Mouse (Mus musculus) ovary, postnatal 36 days (tissue): ENCODE measurements around the gene Exd2.
"Not testable (repeated sequence)": the region's sequence is repeated elsewhere in the genome, so short reads cannot be mapped to it uniquely, and the experiment has no call there.

ENCODE experiments used
- DNase-seq: peaks from one replicate; pipeline ENCODE4 v3.0.0; 2022; ENCODE audit warnings: low spot score, mixed read lengths

Gene Exd2

GRCm38 (mm10) chr12:80462942-80463651 is at the start of gene Exd2:
TSS of gene Exd2 (plus strand) at chr12:80463095.
- peak; percentile 92 for DNase-seq

- DNase-seq = no peak
These were observed 47.8 kb upstream of the Exd2 start for GRCm38 (mm10) chr12:80415100-80415499.

DNA sequence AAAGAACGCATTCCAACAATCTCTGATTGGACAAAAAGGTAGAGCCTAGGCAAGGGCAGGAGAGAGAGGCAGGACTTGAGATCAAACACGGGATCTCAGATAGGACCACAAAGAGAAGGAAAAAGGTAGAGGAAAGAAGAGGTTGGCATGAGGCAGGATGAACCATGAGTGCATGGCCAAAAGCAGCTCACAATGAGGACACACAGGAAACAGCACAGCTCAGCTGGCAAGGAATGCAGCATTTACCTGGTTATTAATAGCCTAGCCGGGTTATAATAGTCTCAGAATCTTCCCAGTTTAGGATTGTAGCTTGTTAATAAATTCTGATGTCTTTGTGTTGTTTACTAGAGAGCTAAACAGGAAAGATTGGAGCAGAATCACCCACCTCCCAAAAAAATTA is 35.2 kb upstream of the Exd2 start:
- DNase-seq = no peak

DNA sequence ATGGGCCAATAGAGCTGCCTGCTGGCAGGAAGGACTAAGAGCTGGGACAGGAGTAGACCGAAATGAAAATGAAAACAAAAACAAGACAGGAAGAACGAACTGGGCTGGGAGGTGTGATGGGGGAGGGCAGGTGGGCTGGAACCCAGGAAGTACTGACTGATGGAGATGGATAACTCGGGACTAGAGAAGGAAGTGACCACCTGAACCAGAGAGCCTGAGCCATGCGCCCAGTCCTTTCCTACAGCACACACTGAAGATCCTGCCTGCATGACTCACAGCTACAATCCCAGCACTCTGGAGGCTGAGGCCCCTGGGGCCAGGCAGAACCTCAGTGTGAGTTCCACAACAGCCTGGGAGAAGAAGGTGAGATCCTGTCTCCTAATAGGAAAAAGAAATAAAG is 29.6 kb upstream of the Exd2 start:
- no peak for DNase-seq

GRCm38 (mm10) chr12:80434601-80434960 is 28.3 kb upstream of the Exd2 start:
- DNase-seq = no peak

DNA sequence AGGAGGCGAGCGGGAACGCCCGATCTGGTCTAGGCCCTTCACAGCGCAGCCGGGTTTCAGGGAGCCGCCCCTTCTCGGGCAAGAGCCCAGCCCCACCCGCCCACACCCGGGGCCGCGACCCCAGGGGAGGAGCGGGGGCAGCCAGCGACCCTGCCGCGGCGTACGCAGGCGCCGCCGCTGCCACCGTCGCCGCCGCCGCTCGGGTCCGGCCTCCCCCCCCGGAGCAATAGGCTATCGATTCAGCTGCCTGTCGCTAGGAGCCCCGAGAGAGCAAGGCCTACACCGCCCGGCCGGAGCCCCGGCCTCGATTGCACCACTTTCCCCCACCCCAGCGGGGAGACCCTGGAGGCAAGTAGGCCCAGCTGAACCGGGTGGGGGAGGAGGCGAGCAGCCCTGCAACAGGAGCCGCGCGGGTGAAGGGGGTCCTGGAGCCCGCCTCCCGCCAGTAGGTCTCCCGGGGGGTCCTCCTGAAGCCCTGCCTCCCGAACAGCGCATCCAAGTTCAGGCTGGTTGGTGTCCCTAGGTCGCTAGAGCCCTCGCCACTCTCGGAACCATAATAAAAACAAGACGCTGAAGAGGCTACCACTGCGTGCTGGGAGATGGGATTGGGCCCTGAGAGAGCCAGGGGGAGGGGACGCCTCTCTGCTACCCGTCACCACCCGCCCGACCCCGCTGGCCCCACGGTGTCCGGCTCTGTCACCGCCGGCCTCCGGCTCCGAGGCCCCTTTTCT is 27.8 kb upstream of the Exd2 start:
- peak; percentile 77 for DNase-seq

DNA sequence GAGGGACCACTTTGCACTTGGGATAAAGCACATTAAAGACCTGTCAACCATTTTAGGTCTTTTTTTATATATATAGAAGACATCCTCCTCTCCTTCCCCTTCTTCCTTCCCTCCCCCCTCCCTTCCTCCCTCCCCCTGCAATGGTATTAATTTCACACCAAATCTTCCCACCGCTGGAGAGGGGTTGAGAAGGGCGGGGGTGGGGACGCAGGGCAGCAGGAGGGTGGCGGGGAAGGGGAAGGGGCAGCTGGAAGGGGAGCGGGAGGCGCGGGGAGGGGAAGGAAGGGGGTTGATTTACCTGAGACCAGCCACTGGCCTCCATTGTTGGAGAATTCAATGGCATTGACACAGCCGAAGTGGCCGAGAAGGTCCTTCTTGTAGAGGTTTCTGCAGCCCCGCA is 27.0 kb upstream of the Exd2 start:
- no peak for DNase-seq

DNA sequence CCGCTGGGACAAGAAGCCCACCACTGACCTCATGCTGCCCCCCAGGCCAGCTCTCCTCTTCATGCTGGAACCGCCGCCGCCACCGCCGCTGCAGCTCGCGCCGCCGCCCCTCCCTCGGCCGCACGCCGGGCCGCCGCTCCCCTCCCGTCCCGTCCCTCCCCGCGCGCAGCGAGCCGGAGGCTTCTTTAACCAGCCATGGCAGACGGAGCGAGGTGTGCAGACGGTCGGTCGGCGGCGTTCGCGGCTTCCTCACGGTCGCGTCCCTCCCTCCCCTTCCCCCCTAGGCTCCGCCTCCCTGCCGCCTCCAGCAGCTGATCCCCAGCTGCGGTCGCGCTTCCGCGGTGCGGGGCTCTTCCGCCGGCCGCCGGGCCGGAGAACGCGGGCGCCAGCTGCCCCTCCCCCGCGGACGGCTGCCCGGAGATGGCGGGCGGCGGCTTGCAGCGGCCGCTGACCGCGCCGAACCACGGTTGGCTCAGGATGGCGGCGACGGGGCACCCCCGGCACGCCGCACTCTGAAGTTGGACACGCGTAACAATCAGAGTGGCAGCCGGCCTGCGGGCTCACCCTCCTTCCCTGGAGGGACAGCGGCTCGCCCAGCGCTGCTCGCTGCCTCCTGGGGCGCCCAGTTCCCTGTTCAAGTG is 26.4 kb upstream of the Exd2 start, which contains the start of gene Dcaf5:
Gene Dcaf5 (minus strand): TSS at position 266 of the 641 bp plus-strand sequence.
- peak; percentile 78 for DNase-seq

DNA sequence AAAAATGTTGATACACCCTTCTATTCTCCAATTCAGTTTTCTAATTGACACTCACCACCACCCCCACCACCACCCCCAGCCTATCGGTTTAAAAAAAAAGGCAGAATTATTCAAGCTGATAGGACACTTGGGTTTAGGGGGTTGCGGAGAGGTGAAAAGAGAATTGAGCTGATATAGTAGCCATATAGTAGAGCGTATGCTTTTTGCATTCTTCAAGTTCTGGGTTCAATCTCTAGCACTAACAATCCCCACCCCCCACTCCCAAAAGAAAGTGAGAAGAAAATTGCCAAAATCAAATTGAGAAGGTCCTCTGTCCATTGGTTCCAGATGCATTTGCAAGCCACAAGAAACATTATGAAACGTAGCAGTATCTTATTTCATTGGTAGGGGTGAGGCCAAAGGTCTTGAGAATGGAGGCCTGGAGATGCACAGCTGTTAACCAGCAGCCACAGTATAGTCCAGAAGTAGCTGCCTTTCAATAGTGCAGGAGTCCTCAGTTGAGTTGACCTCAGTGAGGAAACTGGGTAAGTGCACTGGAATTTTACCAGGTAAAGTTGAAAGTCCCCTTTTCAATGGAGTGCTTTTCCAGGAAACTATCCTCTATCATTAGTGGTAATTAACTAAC is 25.7 kb upstream of the Exd2 start:
- DNase-seq = no peak

DNA sequence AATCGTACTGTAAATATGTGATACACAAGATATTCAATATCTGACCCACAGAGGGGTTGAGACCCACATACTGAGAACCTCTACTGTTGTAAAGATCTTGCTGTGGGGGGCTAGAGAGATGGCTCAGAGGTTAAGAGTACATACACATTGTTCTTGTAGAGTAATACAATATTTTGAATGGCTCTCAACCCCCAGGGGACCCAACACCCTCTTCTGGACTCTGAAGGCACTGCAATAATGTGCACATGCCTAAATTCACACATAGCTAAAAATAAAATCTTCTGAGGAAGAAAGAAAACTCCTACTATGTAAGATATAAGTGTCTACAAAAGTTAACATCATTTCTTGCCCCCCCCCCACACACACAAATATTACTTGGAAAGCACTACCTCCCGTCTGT is 21.9 kb upstream of the Exd2 start:
- no peak for DNase-seq

DNA sequence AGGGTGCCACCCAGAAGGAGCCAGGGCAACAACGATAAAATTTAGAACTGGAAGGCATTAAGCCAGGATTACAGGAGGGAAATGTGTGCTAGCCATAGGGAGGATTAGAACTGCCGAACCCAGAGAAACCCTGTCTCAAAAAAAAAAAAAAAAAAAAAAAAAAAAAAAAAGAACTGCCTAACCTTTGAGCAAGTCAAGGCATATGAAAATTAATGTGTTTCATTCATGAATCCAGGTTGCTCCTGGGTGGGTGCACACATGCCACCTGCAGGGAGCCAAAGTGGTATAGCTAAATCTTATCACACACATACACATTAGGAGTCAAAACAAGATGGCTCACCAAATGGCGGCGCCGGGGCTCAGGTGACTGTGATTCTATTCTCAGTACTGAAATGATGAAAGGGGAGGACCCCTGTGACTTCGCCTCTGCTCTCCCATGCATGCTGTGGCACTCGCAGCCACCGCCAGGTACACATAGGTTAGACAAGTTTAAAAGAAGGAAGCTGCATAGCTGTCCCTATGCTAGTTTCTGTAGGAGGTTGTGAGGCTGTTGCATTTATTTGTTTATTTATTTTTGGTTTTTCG is 18.3 kb upstream of the Exd2 start:
- DNase-seq = no peak

DNA sequence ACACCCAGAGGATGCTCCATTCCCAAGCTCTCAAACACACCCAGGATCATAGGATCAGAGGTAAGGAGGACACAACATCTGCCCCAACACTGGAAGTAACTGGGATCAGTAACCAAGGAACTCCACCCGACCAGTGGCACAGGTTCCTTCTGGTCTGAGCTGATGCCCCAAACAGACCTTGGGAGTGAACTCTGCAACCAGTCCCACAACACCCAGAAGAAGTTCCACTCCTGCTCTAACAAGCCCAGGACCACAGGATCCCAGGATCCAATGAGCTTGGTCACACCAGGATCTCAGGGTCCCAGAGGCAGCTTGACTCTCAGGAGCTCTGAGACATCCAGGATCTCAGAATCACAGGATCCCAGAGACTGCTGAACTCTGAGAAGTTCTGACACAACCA is 9.4 kb upstream of the Exd2 start:
- DNase-seq = no peak

DNA sequence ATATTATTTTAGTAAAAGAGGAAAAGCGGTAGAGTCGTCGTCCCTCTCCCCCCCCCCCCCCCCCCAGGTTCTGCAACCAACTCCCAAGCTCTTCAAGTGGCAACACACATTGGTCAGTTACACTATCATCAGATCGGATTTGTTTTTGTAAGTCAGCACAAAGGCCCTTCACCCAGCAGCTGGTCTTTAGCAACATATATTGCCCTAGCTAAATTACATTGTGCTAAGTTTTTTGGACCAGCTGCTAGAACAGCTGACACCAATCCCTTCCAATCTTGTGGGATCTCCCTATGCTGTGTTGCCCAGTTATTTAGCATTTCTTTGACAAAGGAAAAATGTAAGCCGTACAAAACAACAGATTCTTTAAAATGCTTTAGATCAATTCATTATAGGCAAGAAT is 4.9 kb upstream of the Exd2 start:
- no peak for DNase-seq

GRCm38 (mm10) chr12:80462292-80462896 is 501 bp upstream of the Exd2 start:
- DNase-seq = not testable (repeated sequence)

GRCm38 (mm10) chr12:80463666-80464269 is 873 bp downstream of the Exd2 start:
- DNase-seq = no peak

DNA sequence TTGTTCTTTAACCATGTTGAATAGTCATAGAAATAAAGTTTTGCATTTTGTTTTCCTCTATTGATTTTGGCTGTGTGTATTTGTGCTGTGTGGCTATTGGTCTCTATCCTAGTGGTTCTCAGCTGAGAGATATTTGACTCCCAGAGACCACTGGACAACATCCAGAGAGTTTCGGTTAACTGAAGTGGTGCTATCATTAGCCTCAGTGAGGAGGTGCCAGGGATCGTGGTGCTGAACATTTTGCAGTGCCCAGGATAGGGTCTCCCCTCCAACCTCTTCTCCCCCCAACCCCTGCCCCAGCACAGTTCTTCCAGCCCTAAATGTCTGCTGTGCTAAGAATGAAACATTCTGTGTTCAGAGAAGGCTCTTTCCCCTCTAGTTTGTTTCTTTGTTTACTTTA is 7.3 kb downstream of the Exd2 start:
- no peak for DNase-seq

- no peak for DNase-seq
These were observed 9.0 kb downstream of the Exd2 start for GRCm38 (mm10) chr12:80471926-80472325.

DNA sequence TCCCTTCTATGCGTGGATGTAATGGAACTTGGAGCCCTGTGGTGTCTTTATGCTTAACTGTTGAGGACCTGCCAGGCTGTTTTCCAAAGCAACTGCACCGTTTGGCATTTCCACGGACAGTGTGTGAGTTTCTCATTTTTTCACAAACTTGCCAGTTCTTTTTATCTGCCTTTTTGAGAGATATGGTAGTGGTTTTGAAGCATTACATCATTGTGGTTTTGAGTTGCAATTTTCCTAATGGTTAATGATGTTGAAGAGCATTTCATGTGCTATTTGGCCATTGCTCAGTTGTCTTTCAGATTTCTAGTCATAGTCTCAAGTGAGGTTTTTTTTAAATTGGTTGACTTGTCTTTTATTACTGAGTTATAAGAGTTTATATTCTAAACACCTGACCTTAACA is 10.8 kb downstream of the Exd2 start:
- no peak for DNase-seq

DNA sequence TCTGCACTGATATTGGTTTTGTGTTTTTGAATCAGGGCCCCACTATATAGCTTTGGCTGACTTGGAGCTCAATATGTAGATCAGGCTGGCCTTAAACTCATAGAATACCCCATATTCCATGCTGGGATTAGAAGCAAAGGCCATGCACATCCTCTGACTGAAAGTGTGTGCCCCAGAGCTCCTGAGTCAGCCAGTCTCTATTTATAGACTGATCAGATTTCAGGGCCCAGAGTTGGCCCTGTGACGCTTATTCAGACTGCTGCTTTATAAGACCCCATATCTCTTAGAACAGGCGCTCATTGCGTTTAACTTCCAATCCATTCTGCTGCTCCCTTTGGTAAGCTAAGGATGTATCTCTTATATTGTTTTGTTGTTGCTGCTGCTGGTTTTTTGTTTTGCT is 17.1 kb downstream of the Exd2 start:
- DNase-seq = no peak

DNA sequence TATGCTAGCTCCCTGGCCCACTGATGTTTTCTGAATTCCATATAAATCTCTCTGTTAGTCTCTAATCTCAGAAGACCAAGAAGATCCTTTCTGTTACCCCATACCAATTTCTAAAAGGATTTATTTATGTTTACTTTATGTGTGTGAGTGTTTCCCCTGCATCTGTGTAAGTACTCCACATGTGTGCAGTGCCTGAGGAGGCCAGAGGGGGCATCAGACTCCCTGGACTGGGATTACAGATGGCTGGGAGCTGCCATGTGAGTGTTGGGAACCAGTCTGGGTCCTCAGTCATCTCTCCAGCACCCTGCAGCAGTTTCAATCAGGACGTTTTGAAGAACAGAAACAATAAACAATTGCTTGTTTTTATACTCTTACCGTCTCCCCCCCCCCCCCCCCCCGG is 20.5 kb downstream of the Exd2 start:
- no peak for DNase-seq

DNA sequence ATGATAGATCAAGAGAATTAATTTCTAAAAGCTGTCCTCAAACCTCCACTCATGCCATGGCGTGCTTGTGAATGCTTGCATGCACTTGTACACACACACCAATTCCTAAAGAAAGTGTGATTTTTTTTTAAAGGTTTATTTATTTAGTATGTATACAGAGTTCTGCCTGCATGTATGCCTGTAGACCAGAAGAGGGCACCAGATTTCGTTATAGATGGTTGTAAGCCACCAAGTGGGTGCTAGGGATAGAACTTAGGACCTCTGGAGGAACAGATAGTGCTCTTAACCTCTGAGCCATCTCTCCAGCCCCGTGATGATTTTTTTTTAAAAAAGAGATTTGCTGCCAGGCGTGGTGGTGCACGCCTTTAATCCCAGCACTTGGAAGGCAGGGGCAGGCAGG is 30.4 kb downstream of the Exd2 start:
- DNase-seq = no peak

DNA sequence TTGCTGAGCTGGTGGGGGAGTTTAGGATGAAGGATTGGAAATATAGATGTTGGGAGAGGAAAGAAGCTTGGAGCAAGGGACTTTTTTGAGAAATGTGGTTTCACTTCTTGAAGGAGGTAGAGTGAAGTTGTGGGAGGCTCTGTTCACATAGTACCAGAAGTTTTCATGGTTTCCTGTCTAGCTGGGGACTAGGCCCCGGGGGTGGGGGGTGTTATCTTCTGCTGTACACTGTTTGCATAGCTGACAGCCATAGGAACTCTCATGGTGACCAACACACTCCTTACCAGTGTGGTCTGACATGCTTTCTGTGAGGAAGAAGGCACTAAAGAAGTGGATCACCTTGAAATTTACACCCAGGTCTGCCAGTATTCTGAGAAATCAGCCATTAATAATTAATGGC is 32.8 kb downstream of the Exd2 start:
- no peak for DNase-seq
